8 mouse cellular contexts compared by ENCODE assay signal in genomic region chr2:168206725-168207644, GRCm38 (mm10). TPM values are rescaled to one million over a fixed set of nuclear protein-coding genes. Genes with fewer than 3 reads are reported as not detected.
DNase-seq lines count a peak whose midpoint lies in the region; ATAC-seq and TF ChIP-seq lines count a peak whose summit lies in the region.

TSS of gene Adnp (minus strand) at chr2:168207112.

- 2% methylated on average over 49 of the region's 89 CpGs for WGBS in hindbrain, postnatal 0 days

- DNase-seq in ZHBTc4 (ENCODE audit: low read depth, low spot score) = peak; percentile 99
- peak; percentile 94 for DNase-seq in gastrocnemius, adult 2 months
- peak; percentile 98 for DNase-seq in hindbrain, postnatal 0 days (ENCODE audit: low spot score)
- DNase-seq in left cerebral cortex, adult 2 months (ENCODE audit: extremely low spot score in 1 of 2, low spot score in 2 of 2) = peak; percentile 93
- peak; percentile 92 to 96 for DNase-seq in right cerebral cortex, adult 2 months (ENCODE audit: low spot score in 2 of 2)
- peak; percentile 97 for DNase-seq in urinary bladder, postnatal 14 days (ENCODE audit: low spot score)

- no peaks in the 10 kb centered on the region for H3K27me3 ChIP-seq in hindbrain, postnatal 0 days (ENCODE audit: insufficient read depth, low read length)

- peak within 1 kb of the TSS; percentile 99 for H3K27ac ChIP-seq in gastrocnemius, adult 2 months
- H3K27ac ChIP-seq in hindbrain, postnatal 0 days = peak within 1 kb of the TSS; percentile 100
- peak within 1 kb of the TSS; percentile 100 for H3K27ac ChIP-seq in left cerebral cortex, adult 2 months

- H3K4me1 ChIP-seq in hindbrain, postnatal 0 days (ENCODE audit: insufficient read depth, low read length) = peaks cover 5% of the 10 kb centered on the region; the same call in 1 of the 2 replicates

- peak within 1 kb of the TSS; percentile 100 for H3K9ac ChIP-seq in hindbrain, postnatal 0 days (replicated peaks; ENCODE audit: low read length)

- peak within 1 kb of the TSS; percentile 69 for H3K4me2 ChIP-seq in hindbrain, postnatal 0 days (ENCODE audit: low read depth, low read length)

- intact Hi-C loops in gastrocnemius, adult 2 months (cut with DNase I) = loop anchor here (2.0 kb wide), 2 partner anchors 24 to 90 kb away; partner anchors contain the start of genes Dpm1, Gm20716 and Mocs3
- intact Hi-C loops in left cerebral cortex, adult 2 months (cut with DNase I) = loop anchor here (1.0 to 10.0 kb wide), 4 partner anchors 24 to 522 kb away; partner anchors contain the start of genes Cebpb, Dpm1, Gm20716 and Mocs3

- H3K4me3 ChIP-seq in gastrocnemius, adult 2 months = peak within 1 kb of the TSS; percentile 99
- H3K4me3 ChIP-seq in hindbrain, postnatal 0 days (ENCODE audit: low read length) = peak within 1 kb of the TSS; percentile 98
- H3K4me3 ChIP-seq in left cerebral cortex, adult 2 months = peak within 1 kb of the TSS; percentile 97

- TF ChIP-seq CTCF in gastrocnemius, adult 2 months (IDR thresholded peaks at IDR 0.05) = peak; percentile 84
- TF ChIP-seq CTCF in hindbrain, postnatal 0 days (IDR thresholded peaks at IDR 0.05; ENCODE audit: low read depth) = peak; percentile 91
- peak; percentile 81 for TF ChIP-seq CTCF in left cerebral cortex, adult 2 months (IDR thresholded peaks at IDR 0.05)

- H3K9me3 ChIP-seq in hindbrain, postnatal 0 days (ENCODE audit: low read length) = no peaks in the 10 kb centered on the region

- ATAC-seq in common myeloid progenitor, adult 5-6 weeks (replicated peaks; ENCODE audit: low read depth, poor library complexity, severe bottlenecking) = peak; percentile 89
- ATAC-seq in hindbrain, postnatal 0 days = peak; percentile 93
- peak; percentile 92 for ATAC-seq in megakaryocyte, adult 5-6 weeks (ENCODE audit: poor library complexity, severe bottlenecking)

- peaks cover 27% of the 10 kb centered on the region; the same call in 1 of the 2 replicates for H3K36me3 ChIP-seq in hindbrain, postnatal 0 days (ENCODE audit: insufficient read depth, low read length)

RNA-seq across cellular contexts. Expression of gene Adnp, which starts in this region (rescaled TPM):
- total RNA-seq in common myeloid progenitor, adult 5-6 weeks (2017) = 0.53 and 15.9 TPM in 2 replicates
- total RNA-seq in gastrocnemius, adult 2 months (2021) = 10 to 100 TPM; 14.6 to 16.2 TPM
- 37.5 and 47.1 TPM in 2 replicates for total RNA-seq in hindbrain, postnatal 0 days (2014; rRNA removed)
- polyA plus RNA-seq in hindbrain, postnatal 0 days (2015; fragmentation: Nextera tagmentation; extraction: Ambion mirVana) = 11.1 and 14.1 TPM in 2 replicates
- 10 to 100 TPM; 84.0 to 91.6 TPM for total RNA-seq in left cerebral cortex, adult 2 months (2021)
- 17.2 and 21.8 TPM in 2 replicates for total RNA-seq in megakaryocyte, adult 5-6 weeks (2015)
- total RNA-seq in megakaryocyte, adult 5-6 weeks (2017) = 2.3 and 4.9 TPM in 2 replicates

Comparison
In these comparisons a context has a peak if more than half of its experiments do, and no peak if none do; other contexts are left out.
1. Peak in every context shown above with its lines: DNase-seq, ATAC-seq, H3K4me3 ChIP-seq and H3K27ac ChIP-seq.